Mouse (Mus musculus): ENCODE measurements around the gene Col18a1. TPM values are rescaled to one million over a fixed set of nuclear protein-coding genes. Genes with fewer than 3 reads are reported as not detected.

Col18a1 gene
- polyA plus RNA-seq, 1 experiment from 2014 or later: 167 TPM

- ATAC-seq (peak; percentile 28), DNase-seq (no peak)
- TF ChIP-seq CTCF (IDR thresholded peaks at IDR 0.05; ENCODE audit: low read depth) (no peak), EP300 (IDR thresholded peaks at IDR 0.05; ENCODE audit: low read depth) (no peak)
- H3K4me3 ChIP-seq (ENCODE audit: low read depth, low read length): peak overlapping the region; percentile 4; the same call in 1 of the 2 replicates
- WGBS (ENCODE audit: insufficient replicate concordance): 74% methylated on average over 3 of the region's 3 CpGs
- H3K9me3 ChIP-seq (ENCODE audit: low read length): no peaks in the 10 kb centered on the region
- peak overlapping the region; percentile 39 for H3K4me2 ChIP-seq (ENCODE audit: low read depth, low read length)
- no peaks in the 10 kb centered on the region for H3K27me3 ChIP-seq (ENCODE audit: insufficient read depth, low read length)
- peak overlapping the region; percentile 50; the same call in 1 of the 2 replicates for H3K9ac ChIP-seq (replicated peaks)
- H3K4me1 ChIP-seq (ENCODE audit: insufficient read depth): peaks cover 34% of the 10 kb centered on the region
- H3K27ac ChIP-seq (ENCODE audit: low read depth): peak overlapping the region; percentile 92
- H3K36me3 ChIP-seq (replicated peaks; ENCODE audit: insufficient read depth, low read length): no peaks in the 10 kb centered on the region
These were observed 44.3 kb upstream of the Col18a1 start for GRCm38 (mm10) chr10:77210666-77211065.

DNA sequence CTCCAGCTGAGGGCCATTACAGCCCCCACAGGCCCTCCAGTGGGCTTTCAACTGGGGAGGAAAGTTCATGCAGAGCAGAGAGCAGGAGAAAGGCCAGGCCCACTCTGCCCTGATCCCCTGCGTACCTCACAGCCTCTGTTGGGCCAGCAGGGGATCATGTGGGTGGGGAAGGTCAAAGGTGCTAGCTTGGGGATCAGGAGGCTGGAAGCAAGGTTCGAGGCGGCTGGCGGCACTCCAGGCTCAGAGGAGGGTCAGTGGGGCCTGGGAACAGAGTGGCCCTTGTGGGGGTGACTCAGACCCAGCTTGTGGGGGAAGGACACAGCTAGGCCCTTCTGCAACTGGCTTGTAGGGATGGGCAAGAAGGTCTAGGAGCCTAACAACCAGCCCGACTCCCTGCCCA, 42.9 kb upstream of the Col18a1 start:
- H3K27ac ChIP-seq (ENCODE audit: low read depth): no peak overlapping the region
- no peaks in the 10 kb centered on the region for H3K36me3 ChIP-seq (replicated peaks; ENCODE audit: insufficient read depth, low read length)
- peaks cover 28% of the 10 kb centered on the region for H3K4me1 ChIP-seq (ENCODE audit: insufficient read depth)
- 65% methylated on average over 5 of the region's 5 CpGs for WGBS (ENCODE audit: insufficient replicate concordance)
- no peaks in the 10 kb centered on the region for H3K9me3 ChIP-seq (ENCODE audit: low read length)
- ATAC-seq (no peak), DNase-seq (no peak)
- H3K4me3 ChIP-seq (ENCODE audit: low read depth, low read length): no peak overlapping the region
- H3K27me3 ChIP-seq (ENCODE audit: insufficient read depth, low read length): no peaks in the 10 kb centered on the region
- TF ChIP-seq EP300 (IDR thresholded peaks at IDR 0.05; ENCODE audit: low read depth) (no peak), CTCF (IDR thresholded peaks at IDR 0.05; ENCODE audit: low read depth) (no peak)
- no peak overlapping the region for H3K9ac ChIP-seq (replicated peaks)
- H3K4me2 ChIP-seq (ENCODE audit: low read depth, low read length): no peak overlapping the region

- Histone ChIP-seq H3K9ac (replicated peaks) (no peak overlapping the region), H3K36me3 (replicated peaks; ENCODE audit: insufficient read depth, low read length) (no peaks in the 10 kb centered on the region), H3K9me3 (ENCODE audit: low read length) (no peaks in the 10 kb centered on the region), H3K4me1 (ENCODE audit: insufficient read depth) (peaks cover 20% of the 10 kb centered on the region), H3K4me2 (ENCODE audit: low read depth, low read length) (no peak overlapping the region), H3K4me3 (ENCODE audit: low read depth, low read length) (no peak overlapping the region), H3K27ac (ENCODE audit: low read depth) (no peak overlapping the region), H3K27me3 (ENCODE audit: insufficient read depth, low read length) (no peaks in the 10 kb centered on the region)
- 45% methylated on average over 3 of the region's 3 CpGs for WGBS (ENCODE audit: insufficient replicate concordance)
- DNase-seq (no peak), ATAC-seq (peak; percentile 20; the same call in 1 of the 2 replicates)
- TF ChIP-seq EP300 (IDR thresholded peaks at IDR 0.05; ENCODE audit: low read depth) (peak; percentile 63; the same call in 1 of the 2 replicates), CTCF (IDR thresholded peaks at IDR 0.05; ENCODE audit: low read depth) (no peak)
These were observed 40.3 kb upstream of the Col18a1 start for GRCm38 (mm10) chr10:77206565-77207079.

DNA sequence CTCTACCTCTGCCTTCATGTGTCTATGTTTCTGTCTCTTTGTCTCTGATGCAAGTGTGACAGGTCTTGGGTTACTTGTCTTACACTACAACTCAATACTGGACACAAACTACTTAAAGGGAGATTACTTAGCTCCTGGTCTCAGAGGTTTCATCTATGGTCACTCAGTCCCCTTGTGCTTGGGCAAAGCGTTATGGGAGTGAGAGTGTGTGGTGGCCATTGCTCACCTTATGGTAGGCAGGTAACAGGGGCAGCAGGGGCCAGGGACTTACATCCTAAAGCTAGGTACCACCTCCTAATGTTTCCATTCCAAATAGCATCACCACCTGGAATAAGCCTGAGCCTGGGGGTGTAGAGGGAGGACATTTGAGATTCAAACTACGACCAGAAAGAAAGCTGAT, 39.8 kb upstream of the Col18a1 start:
- no peak overlapping the region for H3K27ac ChIP-seq (ENCODE audit: low read depth)
- no peak for ATAC-seq

GRCm38 (mm10) chr10:77203960-77204359, 37.6 kb upstream of the Col18a1 start:
- WGBS (ENCODE audit: insufficient replicate concordance): 64% methylated on average over 4 of the region's 4 CpGs
- Histone ChIP-seq H3K27me3 (ENCODE audit: insufficient read depth, low read length) (no peaks in the 10 kb centered on the region), H3K36me3 (replicated peaks; ENCODE audit: insufficient read depth, low read length) (no peaks in the 10 kb centered on the region), H3K4me2 (ENCODE audit: low read depth, low read length) (no peak overlapping the region), H3K4me3 (ENCODE audit: low read depth, low read length) (no peak overlapping the region), H3K9me3 (ENCODE audit: low read length) (no peaks in the 10 kb centered on the region), H3K4me1 (ENCODE audit: insufficient read depth) (peaks cover 1% of the 10 kb centered on the region; the same call in 1 of the 2 replicates), H3K9ac (replicated peaks) (no peak overlapping the region), H3K27ac (ENCODE audit: low read depth) (no peak overlapping the region)
- no peak for TF ChIP-seq EP300 (IDR thresholded peaks at IDR 0.05; ENCODE audit: low read depth)
- no peak for TF ChIP-seq CTCF (IDR thresholded peaks at IDR 0.05; ENCODE audit: low read depth)
- ATAC-seq: no peak
- DNase-seq: no peak

More for the DNA sequence above, 39.8 kb upstream of the Col18a1 start:
- WGBS (ENCODE audit: insufficient replicate concordance): 91% methylated on average over 2 of the region's 2 CpGs
- Histone ChIP-seq H3K9ac (replicated peaks) (no peak overlapping the region), H3K9me3 (ENCODE audit: low read length) (no peaks in the 10 kb centered on the region), H3K36me3 (replicated peaks; ENCODE audit: insufficient read depth, low read length) (no peaks in the 10 kb centered on the region), H3K27me3 (ENCODE audit: insufficient read depth, low read length) (no peaks in the 10 kb centered on the region), H3K4me1 (ENCODE audit: insufficient read depth) (peaks cover 15% of the 10 kb centered on the region), H3K4me3 (ENCODE audit: low read depth, low read length) (no peak overlapping the region), H3K4me2 (ENCODE audit: low read depth, low read length) (no peak overlapping the region)
- TF ChIP-seq CTCF (IDR thresholded peaks at IDR 0.05; ENCODE audit: low read depth): no peak
- TF ChIP-seq EP300 (IDR thresholded peaks at IDR 0.05; ENCODE audit: low read depth): no peak
- DNase-seq: no peak

- no peak overlapping the region for H3K27ac ChIP-seq (ENCODE audit: low read depth)
- no peak overlapping the region for H3K4me2 ChIP-seq (ENCODE audit: low read depth, low read length)
- no peak overlapping the region for H3K9ac ChIP-seq (replicated peaks)
- 73% methylated on average over 5 of the region's 5 CpGs for WGBS (ENCODE audit: insufficient replicate concordance)
- H3K4me3 ChIP-seq (ENCODE audit: low read depth, low read length): no peak overlapping the region
- ATAC-seq (no peak), DNase-seq (no peak)
- H3K9me3 ChIP-seq (ENCODE audit: low read length): no peaks in the 10 kb centered on the region
- no peaks in the 10 kb centered on the region for H3K4me1 ChIP-seq (ENCODE audit: insufficient read depth)
- H3K36me3 ChIP-seq (replicated peaks; ENCODE audit: insufficient read depth, low read length): no peaks in the 10 kb centered on the region
- H3K27me3 ChIP-seq (ENCODE audit: insufficient read depth, low read length): no peaks in the 10 kb centered on the region
- TF ChIP-seq EP300 (IDR thresholded peaks at IDR 0.05; ENCODE audit: low read depth): no peak
- no peak for TF ChIP-seq CTCF (IDR thresholded peaks at IDR 0.05; ENCODE audit: low read depth)
These were observed 35.6 kb upstream of the Col18a1 start for GRCm38 (mm10) chr10:77201919-77202318.

All from liver, postnatal 0 days (tissue).